Mouse (Mus musculus) C2C12 (cell line): ENCODE data around the gene Bicd2. TPM values are rescaled to one million over a fixed set of nuclear protein-coding genes. Genes with fewer than 3 reads are reported as not detected.
A peak's percentile ranks its signal among the peaks of the same experiment; 100 is the strongest.
"Not testable (repeated sequence)": the region's sequence is repeated elsewhere in the genome, so short reads cannot be mapped to it uniquely, and the experiment has no call there.

Source experiments
- H3K27me3 ChIP-seq: one replicate; pipeline ENCODE4 v1.6.1; 2011; ENCODE audit not compliant: control insufficient read depth, insufficient read depth, insufficient read length
- H3K36me3 ChIP-seq: one replicate; pipeline ENCODE4 v1.6.1; 2011; ENCODE audit not compliant: control insufficient read depth, insufficient read depth
- H3K4me3 ChIP-seq: one replicate; pipeline ENCODE4 v1.5.1; 2011; ENCODE audit warnings: mild to moderate bottlenecking, control low read depth; ENCODE audit not compliant: poor library complexity, insufficient read depth, severe bottlenecking
- H3K79me2 ChIP-seq: one replicate; pipeline ENCODE4 v1.6.1; 2011; ENCODE audit not compliant: control insufficient read depth, insufficient read depth
- H3K79me3 ChIP-seq: one replicate; pipeline ENCODE4 v1.6.1; 2011; ENCODE audit warnings: low read depth, control low read depth
- H3ac ChIP-seq: one replicate; pipeline ENCODE3; 2011; ENCODE audit warnings: low read depth; ENCODE audit not compliant: control insufficient read depth, insufficient read length
- CEBPB ChIP-seq: IDR thresholded peaks from one replicate; pipeline ENCODE4 v1.6.1; 2011; ENCODE audit warnings: low read depth, mild to moderate bottlenecking, control low read depth, moderate library complexity
- CTCF ChIP-seq: IDR thresholded peaks from one replicate; pipeline ENCODE4 v1.5.1; 2011; ENCODE audit not compliant: control insufficient read depth, insufficient read depth, insufficient read length
- FOSL1 ChIP-seq: IDR thresholded peaks from one replicate; pipeline ENCODE4 v1.8.0; 2011; ENCODE audit warnings: mild to moderate bottlenecking, low read length; ENCODE audit not compliant: poor library complexity, insufficient read depth, severe bottlenecking
- MAX ChIP-seq: IDR thresholded peaks from one replicate; pipeline ENCODE4 v1.6.1; 2011; ENCODE audit warnings: mild to moderate bottlenecking, control low read depth
- MYOD1 ChIP-seq: IDR thresholded peaks from one replicate; pipeline ENCODE4 v1.6.1; 2011; ENCODE audit warnings: low read depth; ENCODE audit not compliant: control insufficient read depth, insufficient read length
- MYOG ChIP-seq: IDR thresholded peaks from one replicate; pipeline ENCODE4 v1.6.1; 2011; ENCODE audit not compliant: control insufficient read depth, insufficient read length; ENCODE audit errors: extremely low read depth
- USF1 ChIP-seq: IDR thresholded peaks from one replicate; pipeline ENCODE4 v1.6.1; 2011; ENCODE audit warnings: low read depth, mild to moderate bottlenecking, control low read depth, moderate library complexity
- polyA plus RNA-seq: library from polyadenylated mRNA; unstranded; fragments of >200 nt; fragmentation: generic; extraction: Trizol; gene quantifications from one replicate; pipeline ENCODE4 v1.2.1, GENCODE M21; 2012; ENCODE audit warnings: missing spikeins

Gene Bicd2
- polyA plus RNA-seq, 1 experiment = 42.9 TPM

- H3K79me2 ChIP-seq = peaks cover 100% of the 10 kb centered on the region
- no peak overlapping the region for H3K4me3 ChIP-seq
- H3K27me3 ChIP-seq = no peaks in the 10 kb centered on the region
- no peaks in the 10 kb centered on the region for H3K36me3 ChIP-seq
- peaks cover 92% of the 10 kb centered on the region for H3K79me3 ChIP-seq
- H3ac ChIP-seq = no peak overlapping the region
- TF ChIP-seq USF1 (peak; percentile 54), MYOD1 (peak; percentile 86), CEBPB (no peak), FOSL1 (no peak), MYOG (no peak)
These were observed 21.0 kb downstream of the Bicd2 start for GRCm38 (mm10) chr13:49362364-49362763.

GRCm38 (mm10) chr13:49362804-49363203 is 21.4 kb downstream of the Bicd2 start:
- TF ChIP-seq USF1 = no peak
- TF ChIP-seq FOSL1 = no peak
- TF ChIP-seq CTCF = no peak
- TF ChIP-seq CEBPB = no peak
- TF ChIP-seq MYOG = no peak
- no peak for TF ChIP-seq MYOD1
- TF ChIP-seq MAX = no peak
- no peak overlapping the region for H3ac ChIP-seq

GRCm38 (mm10) chr13:49364716-49365115 is 23.3 kb downstream of the Bicd2 start:
- TF ChIP-seq CEBPB (peak; percentile 94), USF1 (no peak)
- peaks cover 100% of the 10 kb centered on the region for H3K79me2 ChIP-seq
- H3K4me3 ChIP-seq = no peak overlapping the region
- no peak overlapping the region for H3ac ChIP-seq
- H3K27me3 ChIP-seq = no peaks in the 10 kb centered on the region
- peaks cover 86% of the 10 kb centered on the region for H3K79me3 ChIP-seq
- peaks cover 13% of the 10 kb centered on the region for H3K36me3 ChIP-seq

More at GRCm38 (mm10) chr13:49362804-49363203, 21.4 kb downstream of the Bicd2 start:
- Histone ChIP-seq H3K79me2 (peaks cover 100% of the 10 kb centered on the region), H3K4me3 (no peak overlapping the region), H3K36me3 (no peaks in the 10 kb centered on the region), H3K79me3 (peaks cover 94% of the 10 kb centered on the region), H3K27me3 (no peaks in the 10 kb centered on the region)

GRCm38 (mm10) chr13:49367657-49368440 is 26.5 kb downstream of the Bicd2 start:
- Histone ChIP-seq H3K36me3 (peaks cover 39% of the 10 kb centered on the region), H3K79me2 (peaks cover 98% of the 10 kb centered on the region), H3K27me3 (no peaks in the 10 kb centered on the region), H3K4me3 (no peak overlapping the region), H3ac (no peak overlapping the region), H3K79me3 (peaks cover 68% of the 10 kb centered on the region)
- no peak for TF ChIP-seq CTCF
- TF ChIP-seq MAX = no peak
- no peak for TF ChIP-seq CEBPB
- TF ChIP-seq FOSL1 = no peak
- no peak for TF ChIP-seq MYOD1
- TF ChIP-seq MYOG = no peak
- TF ChIP-seq USF1 = no peak

GRCm38 (mm10) chr13:49369404-49369803 is 28.0 kb downstream of the Bicd2 start:
- TF ChIP-seq MAX (no peak), USF1 (no peak), MYOG (no peak), CEBPB (no peak), CTCF (no peak), MYOD1 (no peak), FOSL1 (no peak)

DNA sequence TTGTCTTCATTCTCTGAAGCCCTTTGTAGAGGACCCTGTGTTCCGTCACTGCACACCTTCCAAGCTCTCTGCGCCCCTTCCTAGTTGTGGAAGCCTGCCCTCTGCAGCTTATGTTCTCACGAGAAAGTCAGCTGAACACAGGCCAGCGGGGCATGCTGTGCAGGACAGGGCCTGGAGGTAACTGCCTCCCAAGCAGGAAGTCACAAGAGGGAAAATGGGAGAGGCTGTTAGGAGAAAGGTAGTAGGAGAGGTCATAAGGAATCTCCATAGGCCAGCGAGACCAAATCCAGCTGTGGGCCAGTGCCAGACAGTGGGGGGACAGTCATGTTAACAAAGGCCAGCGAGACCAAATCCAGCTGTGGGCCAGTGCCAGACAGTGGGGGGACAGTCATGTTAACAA is 28.8 kb downstream of the Bicd2 start:
- H3K4me3 ChIP-seq, H3ac ChIP-seq, H3K27me3 ChIP-seq: not testable (repeated sequence)
- H3K79me2 ChIP-seq = peaks cover 98% of the 10 kb centered on the region
- peaks cover 59% of the 10 kb centered on the region for H3K36me3 ChIP-seq
- H3K79me3 ChIP-seq = peaks cover 49% of the 10 kb centered on the region

More at GRCm38 (mm10) chr13:49369404-49369803, 28.0 kb downstream of the Bicd2 start:
- H3K79me3 ChIP-seq = peaks cover 57% of the 10 kb centered on the region
- no peak overlapping the region for H3ac ChIP-seq
- no peak overlapping the region for H3K4me3 ChIP-seq
- H3K79me2 ChIP-seq = peaks cover 98% of the 10 kb centered on the region
- no peaks in the 10 kb centered on the region for H3K27me3 ChIP-seq
- H3K36me3 ChIP-seq = peaks cover 51% of the 10 kb centered on the region

- Histone ChIP-seq H3K36me3 (peaks cover 62% of the 10 kb centered on the region), H3K79me2 (peaks cover 91% of the 10 kb centered on the region), H3K79me3 (peaks cover 42% of the 10 kb centered on the region)
- not testable (repeated sequence) for H3K27me3 ChIP-seq, H3ac ChIP-seq, H3K4me3 ChIP-seq
These were observed 29.5 kb downstream of the Bicd2 start for GRCm38 (mm10) chr13:49370916-49371315.
